In genomic region chr19:28991391-28991790, GRCm38 (mm10) we compare ENCODE assay signal across 9 mouse cellular contexts. TPM values are rescaled to one million over a fixed set of nuclear protein-coding genes. Genes with fewer than 3 reads are reported as not detected.
DNase-seq lines count a peak whose midpoint lies in the region; ATAC-seq and TF ChIP-seq lines count a peak whose summit lies in the region.
"Had no signal": no experiment of that assay in that cellular context is flagged by ENCODE, and none has a peak within 500 bp of the region (broad histone marks: within the 10 kb centered on the region; RNA-seq: fewer than 3 reads in every experiment).

No protein-coding gene starts in this region.

- H3K27ac ChIP-seq in heart, embryonic 15.5 days, result peak overlapping the region; percentile 95
- H3K27ac ChIP-seq in hindbrain, embryonic 10.5 days, result peak overlapping the region; percentile 94; the same call in 1 of the 2 replicates
- no peak overlapping the region for H3K27ac ChIP-seq in midbrain, embryonic 11.5 days (ENCODE audit: low read depth, low read length)

- no peak for ATAC-seq in heart, embryonic 15.5 days (replicated peaks; ENCODE audit: insufficient number of reproducible peaks, insufficient read depth, low FRiP score, low read depth)
- no peak for ATAC-seq in G1E (ENCODE audit: extremely low read depth, insufficient number of reproducible peaks, low FRiP score, poor library complexity, severe bottlenecking)
- no peak for ATAC-seq in midbrain, embryonic 11.5 days (ENCODE audit: low FRiP score)

- H3K4me3 ChIP-seq in heart, embryonic 15.5 days, result peak overlapping the region; percentile 77
- peak overlapping the region; percentile 98; the same call in 1 of the 2 replicates for H3K4me3 ChIP-seq in G1E (ENCODE audit: low read depth, low read length)
- peak overlapping the region; percentile 97 for H3K4me3 ChIP-seq in hindbrain, embryonic 10.5 days
- H3K4me3 ChIP-seq in midbrain, embryonic 11.5 days (ENCODE audit: low read depth, low read length), result peak overlapping the region; percentile 89

- 67% methylated on average over 5 of the region's 5 CpGs for WGBS in heart, embryonic 15.5 days
- 74% methylated on average over 5 of the region's 5 CpGs for WGBS in hindbrain, embryonic 10.5 days
- 72% methylated on average over 5 of the region's 5 CpGs for WGBS in midbrain, embryonic 11.5 days

- H3K9ac ChIP-seq in heart, embryonic 15.5 days, result peak overlapping the region; percentile 85
- peak overlapping the region; percentile 90; the same call in 1 of the 2 replicates for H3K9ac ChIP-seq in midbrain, embryonic 11.5 days (ENCODE audit: low read length)

- no peaks in the 10 kb centered on the region for H3K27me3 ChIP-seq in heart, embryonic 15.5 days
- no peaks in the 10 kb centered on the region for H3K27me3 ChIP-seq in G1E (ENCODE audit: insufficient read depth, low read length)
- no peaks in the 10 kb centered on the region for H3K27me3 ChIP-seq in hindbrain, embryonic 10.5 days (ENCODE audit: insufficient read depth, poor library complexity, severe bottlenecking)
- no peaks in the 10 kb centered on the region for H3K27me3 ChIP-seq in midbrain, embryonic 11.5 days (ENCODE audit: control insufficient read depth, insufficient read depth, low read length)

- H3K4me1 ChIP-seq in heart, embryonic 15.5 days (replicated peaks), result peaks cover 27% of the 10 kb centered on the region
- peaks cover 35% of the 10 kb centered on the region for H3K4me1 ChIP-seq in G1E (ENCODE audit: insufficient read depth, low read depth, low read length)
- H3K4me1 ChIP-seq in hindbrain, embryonic 10.5 days (replicated peaks), result peaks cover 17% of the 10 kb centered on the region
- peaks cover 7% of the 10 kb centered on the region for H3K4me1 ChIP-seq in midbrain, embryonic 11.5 days (ENCODE audit: control insufficient read depth, insufficient read depth, low read length)

- H3K36me3 ChIP-seq in heart, embryonic 15.5 days, result peaks cover 20% of the 10 kb centered on the region
- H3K36me3 ChIP-seq in G1E (replicated peaks), result peaks cover 36% of the 10 kb centered on the region
- peaks cover 43% of the 10 kb centered on the region for H3K36me3 ChIP-seq in hindbrain, embryonic 10.5 days
- H3K36me3 ChIP-seq in midbrain, embryonic 11.5 days (ENCODE audit: control insufficient read depth, insufficient read depth, low read length), result peaks cover 5% of the 10 kb centered on the region; the same call in 1 of the 2 replicates

- H3K4me2 ChIP-seq in heart, embryonic 15.5 days, result peak overlapping the region; percentile 66
- peak overlapping the region; percentile 71 for H3K4me2 ChIP-seq in midbrain, embryonic 11.5 days

- H3K9me3 ChIP-seq in heart, embryonic 15.5 days (replicated peaks), result no peaks in the 10 kb centered on the region
- H3K9me3 ChIP-seq in G1E (replicated peaks), result no peaks in the 10 kb centered on the region
- no peaks in the 10 kb centered on the region for H3K9me3 ChIP-seq in hindbrain, embryonic 10.5 days
- no peaks in the 10 kb centered on the region for H3K9me3 ChIP-seq in midbrain, embryonic 11.5 days (ENCODE audit: control insufficient read depth, low read length)

- no peak for DNase-seq in heart, adult 9 months (ENCODE audit: low spot score in 2 of 2)
- DNase-seq in G1E (ENCODE audit: low spot score), result no peak
- no peak for DNase-seq in hindbrain, embryonic 10.5 days (ENCODE audit: low spot score)
- DNase-seq in midbrain, embryonic 11.5 days (ENCODE audit: low spot score, missing footprints), result no peak
- DNase-seq in adrenal gland, adult 2 months, result no peak
- DNase-seq in frontal cortex, postnatal 36 days (ENCODE audit: low spot score in 2 of 2), result no peak
- no peak for DNase-seq in right cerebral cortex, postnatal 14 days
- DNase-seq: thymus, adult 2 months had no signal

- TF ChIP-seq CTCF in G1E (IDR thresholded peaks at IDR 0.05; ENCODE audit: low read depth, low read length), result no peak

RNA-seq across cellular contexts. Expression of gene Cdc37l1, which starts 1.2 kb away (rescaled TPM):
- polyA plus RNA-seq in heart, embryonic 15.5 days (2015; fragmentation: Nextera tagmentation; extraction: Ambion mirVana), result 41.3 and 44.8 TPM in 2 replicates
- total RNA-seq in G1E (2014; fragmentation: Nextera tagmentation) (83.8 and 84.1 TPM in 2 replicates), G1E (2017) (59.7 and 64.7 TPM in 2 replicates)
- polyA plus RNA-seq in G1E (2012), result 4.7 and 5.1 TPM in 2 replicates
- polyA plus RNA-seq in hindbrain, embryonic 10.5 days (2016; fragmentation: Nextera tagmentation; extraction: Ambion mirVana), result 37.0 and 38.6 TPM in 2 replicates
- polyA plus RNA-seq in midbrain, embryonic 11.5 days (2014; fragmentation: Nextera tagmentation; extraction: Ambion mirVana), result 45.5 and 52.9 TPM in 2 replicates
- 10 to 100 TPM; 39.4 to 46.2 TPM for total RNA-seq in adrenal gland, adult 2 months (2021)
- 10.7 and 11.2 TPM in 2 replicates for polyA plus RNA-seq in adrenal gland, adult 2 months (2012; rRNA removed)

RNA-seq across cellular contexts. Expression of gene 4430402I18Rik, which starts 23.8 kb away (rescaled TPM):
- 7.9 and 11.4 TPM in 2 replicates for polyA plus RNA-seq in heart, embryonic 15.5 days (2015; fragmentation: Nextera tagmentation; extraction: Ambion mirVana)
- total RNA-seq in G1E (2014; fragmentation: Nextera tagmentation) (not detected in 2 replicates), G1E (2017) (0.38 TPM in 1 of 2 replicates, not detected in the other)
- polyA plus RNA-seq in G1E (2012), result not detected in 2 replicates
- polyA plus RNA-seq in hindbrain, embryonic 10.5 days (2016; fragmentation: Nextera tagmentation; extraction: Ambion mirVana), result 0.15 and 0.78 TPM in 2 replicates
- 0.46 and 0.63 TPM in 2 replicates for polyA plus RNA-seq in midbrain, embryonic 11.5 days (2014; fragmentation: Nextera tagmentation; extraction: Ambion mirVana)
- 1 to 10 TPM; 5.1 to 5.3 TPM for total RNA-seq in adrenal gland, adult 2 months (2021)
- polyA plus RNA-seq in adrenal gland, adult 2 months (2012; rRNA removed), result 0.65 and 1.1 TPM in 2 replicates

RNA-seq across cellular contexts. Expression of gene Plpp6, which starts 27.6 kb away (rescaled TPM):
- polyA plus RNA-seq in heart, embryonic 15.5 days (2015; fragmentation: Nextera tagmentation; extraction: Ambion mirVana), result 7.1 and 8.5 TPM in 2 replicates
- total RNA-seq in G1E (2014; fragmentation: Nextera tagmentation) (25.5 and 31.2 TPM in 2 replicates), G1E (2017) (7.1 and 8.7 TPM in 2 replicates)
- 5.8 and 6.4 TPM in 2 replicates for polyA plus RNA-seq in G1E (2012)
- polyA plus RNA-seq in hindbrain, embryonic 10.5 days (2016; fragmentation: Nextera tagmentation; extraction: Ambion mirVana), result 5.2 and 5.6 TPM in 2 replicates
- 7.3 and 8.8 TPM in 2 replicates for polyA plus RNA-seq in midbrain, embryonic 11.5 days (2014; fragmentation: Nextera tagmentation; extraction: Ambion mirVana)
- 10 to 100 TPM; 32.0 to 35.3 TPM for total RNA-seq in adrenal gland, adult 2 months (2021)
- polyA plus RNA-seq in adrenal gland, adult 2 months (2012; rRNA removed), result 26.5 and 27.1 TPM in 2 replicates

RNA-seq across cellular contexts. Expression of gene Ak3, which starts 56.4 kb away (rescaled TPM):
- 87.6 and 87.7 TPM in 2 replicates for polyA plus RNA-seq in heart, embryonic 15.5 days (2015; fragmentation: Nextera tagmentation; extraction: Ambion mirVana)
- 158 and 165 TPM in 2 replicates for total RNA-seq in G1E (2014; fragmentation: Nextera tagmentation)
- 68.5 and 77.6 TPM in 2 replicates for total RNA-seq in G1E (2017)
- 27.2 and 37.6 TPM in 2 replicates for polyA plus RNA-seq in G1E (2012)
- polyA plus RNA-seq in hindbrain, embryonic 10.5 days (2016; fragmentation: Nextera tagmentation; extraction: Ambion mirVana), result 65.4 and 72.9 TPM in 2 replicates
- polyA plus RNA-seq in midbrain, embryonic 11.5 days (2014; fragmentation: Nextera tagmentation; extraction: Ambion mirVana), result 96.7 and 97.2 TPM in 2 replicates
- 100 to 1,000 TPM; 134 to 232 TPM for total RNA-seq in adrenal gland, adult 2 months (2021)
- polyA plus RNA-seq in adrenal gland, adult 2 months (2012; rRNA removed), result 220 and 262 TPM in 2 replicates
